11 mouse cellular contexts compared by ENCODE assay signal in the genomic region with DNA sequence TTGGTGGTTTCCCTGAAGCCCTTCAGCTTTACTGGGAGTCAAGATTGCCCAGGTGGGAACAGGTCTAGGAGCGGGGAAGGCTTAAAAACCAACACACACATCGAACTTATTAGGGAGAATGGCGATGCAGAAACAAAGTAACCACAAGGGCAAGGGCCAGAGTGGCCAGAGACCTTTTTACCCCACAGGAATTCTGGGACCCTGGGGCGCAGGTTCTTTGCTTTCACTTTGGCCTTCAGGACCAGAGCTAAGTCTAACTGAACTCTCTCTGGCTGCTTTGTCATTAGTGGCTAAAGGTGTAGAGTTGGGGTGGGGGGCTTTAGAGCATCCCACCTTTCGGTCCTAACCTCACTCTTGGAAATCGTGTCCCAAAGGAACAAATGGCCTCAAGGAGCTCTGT. TPM values are rescaled to one million over a fixed set of nuclear protein-coding genes. Genes with fewer than 3 reads are reported as not detected.
A peak's percentile ranks its signal among the peaks of the same experiment; 100 is the strongest.
DNase-seq lines count a peak whose midpoint lies in the region; ATAC-seq and TF ChIP-seq lines count a peak whose summit lies in the region.
"Had no signal": no experiment of that assay in that cellular context is flagged by ENCODE, and none has a peak within 500 bp of the region (broad histone marks: within the 10 kb centered on the region; RNA-seq: fewer than 3 reads in every experiment).

No protein-coding gene starts in this region.

- H3K27me3 ChIP-seq in heart, embryonic 16.5 days (ENCODE audit: control insufficient read depth, insufficient read depth, low read length) = peaks cover 87% of the 10 kb centered on the region
- H3K27me3 ChIP-seq in hindbrain, embryonic 11.5 days (ENCODE audit: control insufficient read depth, insufficient read depth, low read length) = peaks cover 66% of the 10 kb centered on the region
- peaks cover 51% of the 10 kb centered on the region for H3K27me3 ChIP-seq in midbrain, embryonic 14.5 days (ENCODE audit: control insufficient read depth, insufficient read depth, low read length)

- TF ChIP-seq CTCF in cortical plate, adult 2 months (IDR thresholded peaks at IDR 0.05; ENCODE audit: extremely low read depth, insufficient read depth, low read length) = no peak

- intact Hi-C loops in heart, postnatal 14 days (cut with DNase I) = no loop called here

- H3K4me2 ChIP-seq in heart, embryonic 16.5 days (ENCODE audit: low read depth, low read length) = peak overlapping the region; percentile 60
- peak overlapping the region; percentile 53 for H3K4me2 ChIP-seq in hindbrain, embryonic 11.5 days (replicated peaks; ENCODE audit: low read depth, low read length)
- H3K4me2 ChIP-seq in midbrain, embryonic 14.5 days (ENCODE audit: low read length) = peak overlapping the region; percentile 59

- H3K9ac ChIP-seq in heart, embryonic 16.5 days (ENCODE audit: low read length) = no peak overlapping the region
- H3K9ac ChIP-seq in hindbrain, embryonic 11.5 days (ENCODE audit: low read depth, low read length) = peak overlapping the region; percentile 86
- H3K9ac ChIP-seq in midbrain, embryonic 14.5 days (replicated peaks; ENCODE audit: low read length) = peak overlapping the region; percentile 82

- no peaks in the 10 kb centered on the region for H3K9me3 ChIP-seq in heart, embryonic 16.5 days (replicated peaks; ENCODE audit: control insufficient read depth, low read length)
- no peaks in the 10 kb centered on the region for H3K9me3 ChIP-seq in hindbrain, embryonic 11.5 days (ENCODE audit: control insufficient read depth, low read length)
- H3K9me3 ChIP-seq in midbrain, embryonic 14.5 days (ENCODE audit: control insufficient read depth, low read length) = no peaks in the 10 kb centered on the region

- no peak for TF ChIP-seq POLR2A in cortical plate, adult 2 months (IDR thresholded peaks at IDR 0.05; ENCODE audit: extremely low read depth, insufficient read depth, low read length)

- H3K36me3 ChIP-seq in heart, embryonic 16.5 days (ENCODE audit: control insufficient read depth, insufficient read depth) = no peaks in the 10 kb centered on the region
- no peaks in the 10 kb centered on the region for H3K36me3 ChIP-seq in hindbrain, embryonic 11.5 days (ENCODE audit: control insufficient read depth, insufficient read depth, low read length)
- H3K36me3 ChIP-seq in midbrain, embryonic 14.5 days (ENCODE audit: control insufficient read depth, insufficient read depth, low read length) = peaks cover 21% of the 10 kb centered on the region

- H3K4me1 ChIP-seq in heart, embryonic 16.5 days (ENCODE audit: control insufficient read depth, insufficient read depth, low read length) = peaks cover 11% of the 10 kb centered on the region
- H3K4me1 ChIP-seq in cortical plate, adult 2 months (ENCODE audit: control insufficient read depth, insufficient read depth, low read length) = peaks cover 20% of the 10 kb centered on the region
- peaks cover 10% of the 10 kb centered on the region for H3K4me1 ChIP-seq in hindbrain, embryonic 11.5 days (replicated peaks; ENCODE audit: control insufficient read depth, insufficient read depth, low read length)
- peaks cover 34% of the 10 kb centered on the region for H3K4me1 ChIP-seq in midbrain, embryonic 14.5 days (ENCODE audit: control insufficient read depth, insufficient read depth, low read length)

- ATAC-seq in heart, embryonic 16.5 days (replicated peaks; ENCODE audit: extremely low read depth, insufficient read depth, low FRiP score) = no peak
- no peak for ATAC-seq in hindbrain, embryonic 11.5 days (ENCODE audit: low FRiP score)
- no peak for ATAC-seq in midbrain, embryonic 14.5 days (ENCODE audit: low FRiP score, low TSS enrichment)

- DNase-seq in heart, postnatal 14 days = no peak
- DNase-seq in hindbrain, embryonic 11.5 days (ENCODE audit: low spot score) = peak; percentile 48
- no peak for DNase-seq in midbrain, embryonic 14.5 days
- no peak for DNase-seq in spleen, postnatal 4 days (ENCODE audit: low spot score in 2 of 2)
- DNase-seq in kidney, adult 11 months = no peak
- no peak for DNase-seq in thymus, postnatal 14 days
- DNase-seq: kidney, postnatal 10 days had no signal

- no peak overlapping the region for H3K27ac ChIP-seq in heart, embryonic 16.5 days (ENCODE audit: low read length)
- H3K27ac ChIP-seq in cortical plate, adult 2 months (ENCODE audit: insufficient read depth, low read length) = peak overlapping the region; percentile 92
- H3K27ac ChIP-seq in hindbrain, embryonic 11.5 days (ENCODE audit: low read depth, low read length) = peak overlapping the region; percentile 68; the same call in 1 of the 2 replicates
- peak overlapping the region; percentile 87 for H3K27ac ChIP-seq in midbrain, embryonic 14.5 days (replicated peaks; ENCODE audit: low read depth, low read length)
- H3K27ac ChIP-seq: macrophage had no signal

- WGBS in heart, embryonic 16.5 days = 4% methylated on average over 6 of the region's 6 CpGs
- WGBS in hindbrain, embryonic 11.5 days = 2% methylated on average over 6 of the region's 6 CpGs
- WGBS in midbrain, embryonic 14.5 days = 14% methylated on average over 6 of the region's 6 CpGs

- H3K4me3 ChIP-seq in heart, embryonic 16.5 days (ENCODE audit: low read length) = peak overlapping the region; percentile 45
- peak overlapping the region; percentile 67 for H3K4me3 ChIP-seq in cortical plate, adult 2 months (ENCODE audit: insufficient read depth, low read length)
- H3K4me3 ChIP-seq in hindbrain, embryonic 11.5 days (ENCODE audit: low read depth, low read length) = peak overlapping the region; percentile 52
- peak overlapping the region; percentile 55 for H3K4me3 ChIP-seq in midbrain, embryonic 14.5 days (replicated peaks; ENCODE audit: low read depth, low read length)
- H3K4me3 ChIP-seq: erythroblast, embryonic 14.5 days had no signal

RNA-seq across cellular contexts. Expression of a gene that starts 38.4 kb away (rescaled TPM):
- polyA plus RNA-seq in heart, embryonic 16.5 days (2015; fragmentation: Nextera tagmentation; extraction: Ambion mirVana) = 0.09 and 0.21 TPM in 2 replicates
- not detected for total RNA-seq in heart, postnatal 14 days (2021)
- polyA plus RNA-seq in cortical plate, adult 2 months (2012; rRNA removed) = not detected in 2 replicates
- polyA plus RNA-seq in hindbrain, embryonic 11.5 days (2014; fragmentation: Nextera tagmentation; extraction: Ambion mirVana) = 0.13 and 0.25 TPM in 2 replicates
- 0.21 and 0.22 TPM in 2 replicates for polyA plus RNA-seq in midbrain, embryonic 14.5 days (2014; fragmentation: Nextera tagmentation; extraction: Ambion mirVana)
- polyA plus RNA-seq: erythroblast, embryonic 14.5 days; macrophage had no signal
